Mouse (Mus musculus) neural tube, embryonic 11.5 days (tissue): ENCODE results near the gene 1700001P01Rik. TPM values are rescaled to one million over a fixed set of nuclear protein-coding genes. Genes with fewer than 3 reads are reported as not detected.

Experiments used
- ATAC-seq: fragments of 200-750 bp; cut with Nextera tagmentation; 2 replicates; pipeline ENCODE4 v1.8.0; 2017; ENCODE audit warnings: moderate number of reproducible peaks, mild to moderate bottlenecking, moderate TSS enrichment, moderate library complexity; ENCODE audit not compliant: insufficient read depth, low FRiP score, low TSS enrichment
- DNase-seq: peaks from one replicate; pipeline ENCODE4 v3.0.0-alpha.2; 2015; ENCODE audit warnings: low spot score
- H3K27ac ChIP-seq: fragments of 300-500 bp; sonication (generic); 2 replicates; pipeline ENCODE4 v1.5.1; 2014; ENCODE audit warnings: low read depth, mild to moderate bottlenecking, low read length
- H3K27me3 ChIP-seq: fragments of 300-500 bp; sonication (generic); 2 replicates; pipeline ENCODE4 v1.6.1; 2014; ENCODE audit warnings: mild to moderate bottlenecking, low read length, mixed read lengths; ENCODE audit not compliant: control insufficient read depth, insufficient read depth
- H3K36me3 ChIP-seq: fragments of 300-500 bp; sonication (generic); 2 replicates; pipeline ENCODE4 v1.6.1; 2014; ENCODE audit warnings: mild to moderate bottlenecking, low read length, moderate library complexity, mixed read lengths; ENCODE audit not compliant: control insufficient read depth, insufficient read depth
- H3K4me1 ChIP-seq: fragments of 300-500 bp; sonication (generic); 2 replicates; pipeline ENCODE4 v1.6.1; 2014; ENCODE audit warnings: low read length, mixed read lengths; ENCODE audit not compliant: control insufficient read depth, insufficient read depth
- H3K4me2 ChIP-seq: fragments of 300-500 bp; sonication (generic); 2 replicates; pipeline ENCODE4 v1.6.1; 2014; ENCODE audit warnings: low read depth, mild to moderate bottlenecking, moderate library complexity
- H3K4me3 ChIP-seq: fragments of 300-500 bp; sonication (generic); 2 replicates; pipeline ENCODE4 v1.5.1; 2014; ENCODE audit warnings: low read depth, low read length
- H3K9ac ChIP-seq: fragments of 300-500 bp; sonication (generic); 2 replicates; pipeline ENCODE4 v1.6.1; 2014; ENCODE audit warnings: mild to moderate bottlenecking, low read length
- H3K9me3 ChIP-seq: fragments of 300-500 bp; sonication (generic); 2 replicates; pipeline ENCODE4 v1.6.1; 2016; ENCODE audit warnings: low read length; ENCODE audit not compliant: control insufficient read depth
- WGBS: fragments of 180-500 bp; shearing (Covaris S2); extraction: QIAGEN DNeasy Blood & Tissue Kit; methylation state at CpG from one replicate; pipeline ENCODE4 v1.1.7; 2014; 5-methylcytosine and 5-hydroxymethylcytosine counted together
- polyA plus RNA-seq: library from polyadenylated mRNA; unstranded; fragments of >200 nt; fragmentation: Nextera tagmentation; extraction: Ambion mirVana; gene quantifications from 2 replicates; pipeline ENCODE4 v1.2.1, GENCODE M21; 2014

The 1700001P01Rik gene
- polyA plus RNA-seq, 1 experiment from 2014 or later = not detected

DNA sequence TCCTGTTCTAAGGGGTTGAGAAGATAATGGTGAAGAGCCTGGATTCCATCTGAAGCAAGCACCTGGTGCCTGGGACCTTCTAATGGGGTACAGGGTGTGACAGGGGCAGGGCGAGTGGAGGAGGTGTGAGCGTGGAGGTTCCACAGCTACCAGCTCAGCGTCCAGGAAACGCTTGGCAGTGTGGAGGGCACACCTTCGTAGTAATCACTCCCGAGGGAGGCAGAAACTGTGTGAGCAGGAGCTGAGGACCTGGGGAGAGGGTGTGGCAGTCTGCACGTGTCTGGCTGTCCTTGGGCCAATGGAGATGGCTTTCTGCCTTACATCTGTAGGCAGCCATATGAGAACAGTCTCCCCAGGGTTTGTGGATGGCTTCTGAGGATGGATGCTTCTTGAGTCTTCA, 37.4 kb upstream of the 1700001P01Rik start:
- 68% methylated on average over 7 of the region's 7 CpGs for WGBS
- ATAC-seq (peak; percentile 16; the same call in 1 of the 2 replicates), DNase-seq (no peak)
- no peaks in the 10 kb centered on the region for H3K27me3 ChIP-seq
- H3K4me2 ChIP-seq = 0 out of 2 replicates have a peak overlapping the region, but pooled peaks have one; percentile 32
- no peaks in the 10 kb centered on the region for H3K9me3 ChIP-seq
- peak overlapping the region; percentile 80; the same call in 1 of the 2 replicates for H3K27ac ChIP-seq
- peaks cover 56% of the 10 kb centered on the region for H3K4me1 ChIP-seq
- H3K36me3 ChIP-seq = no peaks in the 10 kb centered on the region; the same call in 1 of the 2 replicates
- H3K9ac ChIP-seq = peak overlapping the region; percentile 22; the same call in 1 of the 2 replicates
- H3K4me3 ChIP-seq = no peak overlapping the region

DNA sequence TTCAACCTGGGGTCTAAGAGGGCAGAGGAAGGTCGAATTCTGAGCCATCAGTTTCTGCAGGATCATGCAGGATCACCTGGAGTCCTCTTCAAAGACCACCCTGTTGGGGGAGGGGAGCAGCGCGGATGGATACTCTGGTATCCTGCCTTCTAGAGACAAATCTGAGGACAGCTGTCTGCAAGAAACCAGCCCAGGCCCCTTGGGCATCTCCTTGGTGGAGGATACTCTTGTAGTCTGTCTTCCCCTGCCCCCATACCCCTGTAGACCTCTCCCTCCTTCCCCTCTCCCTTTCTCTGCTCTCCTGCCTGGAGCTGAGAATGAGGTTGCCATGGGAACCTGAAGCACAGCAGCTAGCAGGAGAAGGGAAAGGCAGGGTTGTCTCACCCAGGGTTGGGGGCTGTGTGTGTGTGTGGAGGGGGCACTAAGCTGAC, 36.8 kb upstream of the 1700001P01Rik start:
- Histone ChIP-seq H3K27me3 (no peaks in the 10 kb centered on the region), H3K9me3 (no peaks in the 10 kb centered on the region), H3K4me1 (peaks cover 58% of the 10 kb centered on the region), H3K4me3 (no peak overlapping the region), H3K9ac (peak overlapping the region; percentile 22; the same call in 1 of the 2 replicates), H3K4me2 (peak overlapping the region; percentile 32), H3K27ac (peak overlapping the region; percentile 80), H3K36me3 (no peaks in the 10 kb centered on the region; the same call in 1 of the 2 replicates)
- WGBS = 20% methylated on average over 3 of the region's 3 CpGs
- ATAC-seq (peak; percentile 68), DNase-seq (peak; percentile 75)

DNA sequence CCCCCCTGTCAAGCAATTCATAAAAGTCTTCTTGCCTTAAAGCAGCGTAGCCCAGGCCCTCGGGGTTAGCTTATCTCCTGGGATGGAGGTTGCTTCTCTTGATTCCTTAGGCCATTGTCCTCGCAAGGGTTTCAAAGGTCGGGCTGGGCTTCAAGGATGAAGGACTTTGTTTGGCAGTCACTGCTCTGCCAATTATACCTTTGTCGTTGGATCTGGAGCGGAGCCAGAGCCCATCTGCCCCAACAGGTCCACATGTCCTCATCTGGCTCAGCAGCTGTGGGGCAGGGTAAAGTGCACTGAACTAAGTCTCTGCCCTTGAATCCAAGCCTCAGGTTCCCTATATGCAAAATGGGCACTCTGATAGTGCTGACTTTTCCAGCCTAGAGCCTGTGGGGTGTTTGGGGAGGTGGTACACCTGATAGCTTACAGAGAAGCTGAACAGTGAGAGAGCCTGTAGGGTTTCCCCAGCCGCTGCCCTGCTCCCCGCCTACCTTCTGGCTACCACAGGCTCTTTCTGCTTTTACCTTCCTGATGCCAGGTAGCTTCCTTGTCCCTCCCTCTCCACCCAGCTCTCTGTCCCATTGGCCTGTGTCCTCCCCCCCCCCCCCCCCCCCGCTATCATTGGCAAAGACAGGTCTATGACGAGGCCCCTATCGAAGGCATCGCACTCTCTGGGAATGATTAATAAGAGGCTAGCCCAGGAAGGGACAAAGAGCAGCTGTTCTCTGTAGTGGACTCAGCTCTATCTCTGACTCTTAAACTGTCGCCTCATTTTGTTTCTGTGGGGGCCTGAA, 36.0 kb upstream of the 1700001P01Rik start:
- no peak for DNase-seq
- H3K27ac ChIP-seq = peak overlapping the region; percentile 80
- ATAC-seq = no peak
- no peaks in the 10 kb centered on the region; the same call in 1 of the 2 replicates for H3K36me3 ChIP-seq
- peaks cover 54% of the 10 kb centered on the region for H3K4me1 ChIP-seq
- H3K4me2 ChIP-seq = peak overlapping the region; percentile 32
- no peaks in the 10 kb centered on the region for H3K9me3 ChIP-seq
- no peaks in the 10 kb centered on the region for H3K27me3 ChIP-seq
- no peak overlapping the region; the same call in 1 of the 2 replicates for H3K9ac ChIP-seq
- 47% methylated on average over 9 of the region's 13 CpGs for WGBS
- no peak overlapping the region for H3K4me3 ChIP-seq

DNA sequence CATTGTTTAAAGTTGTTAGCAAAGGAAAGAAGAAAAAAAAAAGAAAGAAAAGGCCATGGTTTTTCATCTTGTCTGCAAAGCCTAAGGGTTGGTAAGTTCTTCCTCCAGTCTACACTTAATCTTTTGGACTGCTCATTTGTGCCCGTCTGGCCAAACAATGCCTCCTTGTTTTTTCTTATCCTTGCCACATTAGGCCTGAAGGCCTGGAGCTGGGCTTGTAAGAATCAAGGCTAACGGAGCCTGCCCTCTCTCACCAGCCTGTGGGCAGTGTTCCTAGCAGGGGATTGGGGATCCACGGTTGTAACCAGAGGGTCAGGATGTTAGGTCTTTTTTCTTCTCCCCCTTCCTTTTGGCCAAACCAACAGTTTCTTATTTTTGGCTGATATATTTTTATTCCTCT, 35.3 kb upstream of the 1700001P01Rik start:
- no peak overlapping the region for H3K4me3 ChIP-seq
- H3K27ac ChIP-seq = peak overlapping the region; percentile 44; the same call in 1 of the 2 replicates
- H3K4me1 ChIP-seq = peaks cover 61% of the 10 kb centered on the region
- WGBS = 35% methylated on average over 3 of the region's 3 CpGs
- no peaks in the 10 kb centered on the region; the same call in 1 of the 2 replicates for H3K36me3 ChIP-seq
- ATAC-seq (no peak), DNase-seq (no peak)
- no peaks in the 10 kb centered on the region for H3K9me3 ChIP-seq
- H3K9ac ChIP-seq = no peak overlapping the region; the same call in 1 of the 2 replicates
- H3K27me3 ChIP-seq = no peaks in the 10 kb centered on the region
- no peak overlapping the region for H3K4me2 ChIP-seq

DNA sequence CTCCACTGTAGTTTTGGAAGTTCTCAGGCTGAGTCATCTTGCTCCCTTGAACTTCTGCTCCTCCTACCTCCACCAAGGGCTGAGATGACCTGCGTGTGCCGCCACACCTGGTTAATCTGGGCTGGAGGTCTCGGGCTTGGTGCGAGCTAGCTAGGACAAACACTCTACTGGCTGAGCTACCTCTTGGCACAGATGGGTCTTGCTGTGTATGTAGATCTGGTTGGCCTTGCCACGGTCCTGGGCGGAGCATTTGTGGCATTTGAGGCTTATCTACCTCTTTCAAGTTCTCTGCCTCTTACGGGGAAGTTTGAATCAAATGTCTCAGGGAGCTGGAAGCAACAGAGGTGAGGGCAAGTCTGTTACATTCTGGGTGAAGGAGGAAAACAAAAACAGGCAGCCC, 34.6 kb upstream of the 1700001P01Rik start:
- H3K4me2 ChIP-seq = no peak overlapping the region
- H3K9ac ChIP-seq = no peak overlapping the region; the same call in 1 of the 2 replicates
- H3K27ac ChIP-seq = no peak overlapping the region
- no peak for ATAC-seq
- no peaks in the 10 kb centered on the region for H3K27me3 ChIP-seq
- H3K9me3 ChIP-seq = no peaks in the 10 kb centered on the region
- no peaks in the 10 kb centered on the region; the same call in 1 of the 2 replicates for H3K36me3 ChIP-seq
- DNase-seq = no peak
- peaks cover 64% of the 10 kb centered on the region for H3K4me1 ChIP-seq
- H3K4me3 ChIP-seq = no peak overlapping the region
- WGBS = 82% methylated on average over 7 of the region's 7 CpGs

DNA sequence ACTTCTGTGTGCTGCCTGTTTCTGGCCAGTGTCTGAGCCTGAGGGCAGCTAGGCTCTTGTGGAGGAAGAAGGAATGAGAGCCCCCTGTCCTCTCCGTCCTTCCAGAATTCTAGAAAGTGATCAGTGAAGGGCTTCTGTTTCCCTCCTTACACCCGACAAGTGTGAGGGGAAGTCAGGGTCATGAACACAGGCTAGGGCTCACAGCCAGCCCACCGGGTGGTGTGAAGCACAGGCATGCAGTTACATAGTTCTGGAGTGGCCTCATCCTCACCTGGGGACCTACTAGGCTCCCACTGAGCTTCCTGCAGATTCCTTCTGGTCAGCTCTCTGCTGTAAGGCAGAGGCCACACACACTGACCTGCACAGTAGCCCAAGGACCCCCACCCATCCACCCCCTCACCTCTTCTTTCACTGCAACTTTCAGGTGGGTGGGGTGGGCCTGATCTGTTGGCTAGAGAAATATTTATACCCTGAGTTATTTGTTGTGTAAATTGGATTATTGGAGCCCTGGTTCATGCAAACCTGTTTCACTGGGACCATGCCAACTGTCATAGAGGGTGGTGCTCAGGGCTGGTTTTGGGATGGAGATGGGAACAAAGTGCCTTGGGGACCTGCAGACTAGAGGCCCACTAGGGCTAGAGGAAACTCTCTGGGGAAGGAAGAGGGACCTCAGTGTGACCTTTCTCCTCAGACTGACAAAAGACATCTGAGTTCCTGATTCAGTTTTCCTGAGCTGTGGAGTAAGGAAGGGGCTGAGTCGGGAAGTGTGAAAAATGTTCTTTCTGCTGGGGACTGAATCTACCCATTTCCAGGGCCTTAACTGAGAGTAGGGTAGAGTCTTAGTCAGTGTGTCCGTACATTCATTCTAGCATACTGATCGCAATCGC, 33.8 kb upstream of the 1700001P01Rik start:
- 68% methylated on average over 7 of the region's 7 CpGs for WGBS
- DNase-seq = no peak

DNA sequence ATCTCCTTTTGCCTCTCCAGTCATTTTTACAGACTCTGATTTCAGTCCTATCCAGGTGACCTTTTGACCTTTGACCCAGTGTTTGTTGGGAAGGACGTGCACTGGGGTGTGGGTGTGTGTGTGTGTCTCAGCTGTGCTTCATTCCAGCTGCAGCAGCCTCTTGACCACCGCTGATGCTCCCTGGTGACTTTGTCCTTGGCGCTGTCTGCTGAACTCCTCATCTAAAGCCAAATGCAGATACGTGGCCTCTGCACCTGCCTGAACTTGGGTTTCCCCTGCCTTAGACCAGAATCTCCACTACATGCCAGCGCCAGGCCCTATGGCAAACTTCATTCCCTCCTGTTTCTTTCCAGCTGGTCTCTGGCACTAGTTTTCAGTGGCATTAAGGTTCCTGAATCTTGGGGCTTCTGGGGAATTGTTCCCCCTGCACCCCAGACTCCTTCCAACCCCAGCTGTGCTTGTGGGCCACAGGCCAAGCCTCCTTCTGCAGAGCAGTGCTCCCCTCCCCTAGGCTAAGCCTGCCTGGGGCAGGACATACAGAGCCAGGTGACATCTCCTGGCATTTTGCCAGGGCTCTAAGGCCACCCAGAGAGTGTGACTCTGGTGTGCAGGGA, 33.0 kb upstream of the 1700001P01Rik start:
- no peak overlapping the region for H3K4me2 ChIP-seq
- DNase-seq (no peak), ATAC-seq (no peak)
- 44% methylated on average over 5 of the region's 5 CpGs for WGBS
- H3K4me1 ChIP-seq = peaks cover 73% of the 10 kb centered on the region
- H3K27ac ChIP-seq = 0 out of 2 replicates have a peak overlapping the region, but pooled peaks have one; percentile 20
- no peaks in the 10 kb centered on the region for H3K9me3 ChIP-seq
- H3K4me3 ChIP-seq = no peak overlapping the region
- no peak overlapping the region for H3K9ac ChIP-seq
- H3K27me3 ChIP-seq = no peaks in the 10 kb centered on the region
- H3K36me3 ChIP-seq = no peaks in the 10 kb centered on the region; the same call in 1 of the 2 replicates

More for the DNA sequence above, 33.8 kb upstream of the 1700001P01Rik start:
- no peak overlapping the region for H3K9ac ChIP-seq
- no peak for ATAC-seq
- H3K4me2 ChIP-seq = no peak overlapping the region
- peaks cover 69% of the 10 kb centered on the region for H3K4me1 ChIP-seq
- H3K27me3 ChIP-seq = no peaks in the 10 kb centered on the region
- H3K4me3 ChIP-seq = no peak overlapping the region
- H3K27ac ChIP-seq = no peak overlapping the region
- H3K9me3 ChIP-seq = no peaks in the 10 kb centered on the region
- no peaks in the 10 kb centered on the region; the same call in 1 of the 2 replicates for H3K36me3 ChIP-seq

DNA sequence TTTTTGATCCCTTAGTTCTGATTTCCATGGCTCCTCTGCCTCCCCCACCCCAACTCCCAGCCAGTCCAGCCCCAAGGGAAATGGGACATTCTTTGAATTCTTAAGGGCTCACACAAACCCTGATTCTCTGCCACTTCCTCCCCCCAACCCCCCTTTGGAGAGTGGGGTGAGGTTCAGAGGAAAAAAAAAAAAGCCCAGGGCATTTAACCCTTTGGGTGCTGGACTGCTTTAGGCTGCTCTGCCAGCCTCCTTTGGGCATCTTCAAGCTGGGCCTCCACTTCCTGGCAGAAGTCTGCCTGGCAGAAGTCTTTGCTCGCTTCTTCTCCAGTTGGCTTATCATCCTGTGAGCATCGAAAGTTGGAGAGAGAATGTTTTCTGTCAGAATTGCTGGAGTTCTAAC, 32.4 kb upstream of the 1700001P01Rik start:
- H3K9ac ChIP-seq = peak overlapping the region; percentile 6; the same call in 1 of the 2 replicates
- no peak overlapping the region for H3K4me3 ChIP-seq
- no peak for ATAC-seq
- peak; percentile 12 for DNase-seq
- no peaks in the 10 kb centered on the region; the same call in 1 of the 2 replicates for H3K36me3 ChIP-seq
- 80% methylated on average over 2 of the region's 2 CpGs for WGBS
- no peak overlapping the region for H3K27ac ChIP-seq
- H3K4me2 ChIP-seq = no peak overlapping the region
- peaks cover 70% of the 10 kb centered on the region for H3K4me1 ChIP-seq
- no peaks in the 10 kb centered on the region for H3K27me3 ChIP-seq
- H3K9me3 ChIP-seq = no peaks in the 10 kb centered on the region
